In the genomic region with DNA sequence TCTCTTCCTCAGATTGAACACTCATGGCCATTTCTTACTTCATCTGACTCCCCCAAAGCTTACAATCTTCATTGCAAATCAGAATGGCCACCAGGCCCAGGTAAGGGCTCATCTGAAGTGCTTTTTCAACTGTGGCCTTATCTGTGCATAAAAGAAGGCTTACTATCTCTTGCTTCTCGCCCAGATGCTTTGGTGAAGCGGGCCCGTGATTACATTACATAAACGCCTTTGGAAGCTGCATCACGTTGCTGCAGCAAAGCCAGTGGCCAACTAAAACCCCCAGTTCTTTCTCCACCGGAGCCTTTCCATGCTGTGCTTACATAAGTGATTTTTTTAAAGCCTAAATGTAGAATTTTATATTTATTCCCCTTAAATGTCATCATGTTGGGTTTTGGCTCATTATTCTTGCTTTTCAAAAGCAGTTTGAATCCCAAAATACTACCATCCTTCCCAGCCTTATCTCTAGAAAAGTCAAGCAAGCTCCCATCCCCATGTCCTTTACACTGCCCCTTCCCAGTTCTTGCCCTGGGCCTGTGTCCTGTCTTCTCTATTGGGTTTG, we compare ENCODE assay signal across 16 mouse cellular contexts. TPM values are rescaled to one million over a fixed set of nuclear protein-coding genes. Genes with fewer than 3 reads are reported as not detected.
DNase-seq lines count a peak whose midpoint lies in the region; ATAC-seq and TF ChIP-seq lines count a peak whose summit lies in the region.
"Had no signal": no experiment of that assay in that cellular context is flagged by ENCODE, and none has a peak within 500 bp of the region (broad histone marks: within the 10 kb centered on the region; RNA-seq: fewer than 3 reads in every experiment).

No protein-coding gene starts in this region.

- TF ChIP-seq POLR2A in MEL (IDR thresholded peaks at IDR 0.05; ENCODE audit: control insufficient read depth in 1 of 2, insufficient read depth in 1 of 2, low read depth in 1 of 2, low read length in 2 of 2, poor library complexity in 1 of 2), result no peak
- no peak; the same call in 1 of the 2 replicates for TF ChIP-seq POLR2A in cortical plate, adult 2 months (IDR thresholded peaks at IDR 0.05; ENCODE audit: extremely low read depth, insufficient read depth, low read length)

- ATAC-seq in hindbrain, postnatal 0 days, result no peak
- no peak for ATAC-seq in liver, embryonic 11.5 days (replicated peaks; ENCODE audit: low FRiP score)

- H3K9me3 ChIP-seq in hindbrain, embryonic 10.5 days, result no peaks in the 10 kb centered on the region
- no peaks in the 10 kb centered on the region for H3K9me3 ChIP-seq in hindbrain, postnatal 0 days (ENCODE audit: low read length)
- no peaks in the 10 kb centered on the region for H3K9me3 ChIP-seq in MEL (replicated peaks; ENCODE audit: insufficient read depth, low read length)
- no peaks in the 10 kb centered on the region for H3K9me3 ChIP-seq in liver, embryonic 11.5 days (ENCODE audit: control insufficient read depth, low read length)

- peak overlapping the region; percentile 57 for H3K27ac ChIP-seq in hindbrain, embryonic 10.5 days
- no peak overlapping the region for H3K27ac ChIP-seq in hindbrain, postnatal 0 days
- no peak overlapping the region for H3K27ac ChIP-seq in MEL (ENCODE audit: control insufficient read depth, low read depth, low read length)
- peak overlapping the region; percentile 95 for H3K27ac ChIP-seq in cortical plate, adult 2 months (ENCODE audit: insufficient read depth, low read length)
- H3K27ac ChIP-seq in liver, embryonic 11.5 days (ENCODE audit: low read depth, low read length), result no peak overlapping the region
- H3K27ac ChIP-seq: kidney, postnatal 0 days; stomach, postnatal 0 days had no signal

- TF ChIP-seq CTCF in hindbrain, postnatal 0 days (IDR thresholded peaks at IDR 0.05; ENCODE audit: low read depth), result no peak
- TF ChIP-seq CTCF in MEL (IDR thresholded peaks at IDR 0.05 in 2 of 3, conservative IDR thresholded peaks at IDR 0.05 in 1 of 3; ENCODE audit: control insufficient read depth in 1 of 3, insufficient read depth in 1 of 3, low read depth in 2 of 3, low read length in 3 of 3, poor library complexity in 1 of 3, severe bottlenecking in 1 of 3), result no peak
- TF ChIP-seq CTCF in cortical plate, adult 2 months (IDR thresholded peaks at IDR 0.05; ENCODE audit: extremely low read depth, insufficient read depth, low read length), result no peak

- no peak overlapping the region for H3K4me3 ChIP-seq in hindbrain, embryonic 10.5 days
- no peak overlapping the region for H3K4me3 ChIP-seq in hindbrain, postnatal 0 days (ENCODE audit: low read length)
- no peak overlapping the region for H3K4me3 ChIP-seq in MEL (ENCODE audit: control insufficient read depth in 1 of 2, insufficient read depth in 1 of 2, low read depth in 2 of 2, low read length in 2 of 2)
- H3K4me3 ChIP-seq in cortical plate, adult 2 months (ENCODE audit: insufficient read depth, low read length), result no peak overlapping the region
- no peak overlapping the region for H3K4me3 ChIP-seq in liver, embryonic 11.5 days (ENCODE audit: low read depth, low read length)
- H3K4me3 ChIP-seq: megakaryocyte, embryonic 14.5 days had no signal

- H3K4me1 ChIP-seq in hindbrain, embryonic 10.5 days (replicated peaks), result peaks cover 75% of the 10 kb centered on the region
- H3K4me1 ChIP-seq in hindbrain, postnatal 0 days (ENCODE audit: insufficient read depth, low read length), result peaks cover 3% of the 10 kb centered on the region; the same call in 1 of the 2 replicates
- H3K4me1 ChIP-seq in MEL (ENCODE audit: control insufficient read depth in 1 of 2, insufficient read depth in 2 of 2, low read length in 2 of 2), result no peaks in the 10 kb centered on the region
- peaks cover 12% of the 10 kb centered on the region for H3K4me1 ChIP-seq in cortical plate, adult 2 months (ENCODE audit: control insufficient read depth, insufficient read depth, low read length)
- H3K4me1 ChIP-seq in liver, embryonic 11.5 days (replicated peaks; ENCODE audit: control insufficient read depth, insufficient read depth, low read length), result no peaks in the 10 kb centered on the region

- no peak for TF ChIP-seq RAD21 in MEL (IDR thresholded peaks at IDR 0.05; ENCODE audit: low read depth, low read length)

- no peak for DNase-seq in hindbrain, embryonic 10.5 days (ENCODE audit: low spot score)
- DNase-seq in hindbrain, postnatal 0 days (ENCODE audit: low spot score), result no peak
- DNase-seq in MEL (ENCODE audit: low read depth, low spot score), result no peak
- peak; percentile 77 to 93 for DNase-seq in left cerebral cortex, postnatal 14 days (ENCODE audit: low spot score in 2 of 2)
- DNase-seq in lung, postnatal 25 days (ENCODE audit: low spot score), result no peak
- DNase-seq in liver, embryonic 11.5 days (ENCODE audit: low spot score), result no peak
- DNase-seq in spleen, adult 12 weeks (ENCODE audit: low spot score), result no peak
- DNase-seq: layer of hippocampus, adult 9-11 months had no signal

- H3K9ac ChIP-seq in hindbrain, postnatal 0 days (replicated peaks; ENCODE audit: low read length), result no peak overlapping the region
- H3K9ac ChIP-seq in MEL (ENCODE audit: control insufficient read depth, low read depth, low read length, poor library complexity, severe bottlenecking), result no peak overlapping the region
- H3K9ac ChIP-seq in liver, embryonic 11.5 days (ENCODE audit: low read depth, low read length), result no peak overlapping the region

- peaks cover 66% of the 10 kb centered on the region for H3K27me3 ChIP-seq in hindbrain, embryonic 10.5 days (ENCODE audit: insufficient read depth, poor library complexity, severe bottlenecking)
- H3K27me3 ChIP-seq in hindbrain, postnatal 0 days (ENCODE audit: insufficient read depth, low read length), result no peaks in the 10 kb centered on the region
- no peaks in the 10 kb centered on the region; a peak in 1 of 4 replicates for H3K27me3 ChIP-seq in MEL (ENCODE audit: control insufficient read depth in 1 of 2, insufficient read depth in 2 of 2, low read length in 2 of 2)
- H3K27me3 ChIP-seq in liver, embryonic 11.5 days (replicated peaks; ENCODE audit: control insufficient read depth, insufficient read depth, low read length), result peaks cover 50% of the 10 kb centered on the region

- intact Hi-C loops in left cerebral cortex, postnatal 14 days (cut with DNase I), result no loop called here

- peak in 1 of 2 experiments; percentile 26; a peak in 1 of 4 replicates for TF ChIP-seq EP300 in MEL (IDR thresholded peaks at IDR 0.05; ENCODE audit: low read depth in 1 of 2, low read length in 2 of 2)

- no peaks in the 10 kb centered on the region for H3K79me2 ChIP-seq in MEL (ENCODE audit: control insufficient read depth, insufficient read depth, low read length, poor library complexity)

- H3K4me2 ChIP-seq in hindbrain, postnatal 0 days (ENCODE audit: low read depth, low read length), result no peak overlapping the region
- H3K4me2 ChIP-seq in liver, embryonic 11.5 days, result no peak overlapping the region

- peaks cover 25% of the 10 kb centered on the region for H3K36me3 ChIP-seq in hindbrain, embryonic 10.5 days
- 0 out of 2 replicates have a peak, but pooled peaks cover 9% of the 10 kb centered on the region for H3K36me3 ChIP-seq in hindbrain, postnatal 0 days (ENCODE audit: insufficient read depth, low read length)
- H3K36me3 ChIP-seq in MEL (ENCODE audit: control insufficient read depth in 1 of 2, insufficient read depth in 2 of 2, low read length in 2 of 2), result no peaks in the 10 kb centered on the region; a peak in 1 of 4 replicates
- no peaks in the 10 kb centered on the region for H3K36me3 ChIP-seq in liver, embryonic 11.5 days (ENCODE audit: control insufficient read depth, insufficient read depth, low read length)

- 63% methylated on average over 6 of the region's 6 CpGs for WGBS in hindbrain, embryonic 10.5 days
- WGBS in hindbrain, postnatal 0 days, result 78% methylated on average over 6 of the region's 6 CpGs
- 39% methylated on average over 6 of the region's 6 CpGs for WGBS in liver, embryonic 11.5 days

RNA-seq across cellular contexts. Expression of gene Kcnj9, which starts 5.2 kb away (rescaled TPM):
- 0.11 and 0.71 TPM in 2 replicates for polyA plus RNA-seq in hindbrain, embryonic 10.5 days (2016; fragmentation: Nextera tagmentation; extraction: Ambion mirVana)
- total RNA-seq in hindbrain, postnatal 0 days (2014; rRNA removed), result 8.0 and 9.8 TPM in 2 replicates
- polyA plus RNA-seq in hindbrain, postnatal 0 days (2015; fragmentation: Nextera tagmentation; extraction: Ambion mirVana), result 3.6 and 4.2 TPM in 2 replicates
- total RNA-seq in MEL (2012; rRNA removed), result not detected in 2 replicates
- under 1 TPM in 1 of 2 experiments, not detected in 1; 0.08 TPM for polyA plus RNA-seq in MEL (2012; ENCODE audit: insufficient read depth in 1 of 2, insufficient read length in 2 of 2, low read depth in 1 of 2, low replicate concordance in 2 of 2, missing spikeins in 1 of 2)
- 169 and 180 TPM in 2 replicates for polyA plus RNA-seq in cortical plate, adult 2 months (2012; rRNA removed)
- total RNA-seq in left cerebral cortex, postnatal 14 days (2021), result 100 to 1,000 TPM; 119 to 130 TPM
- polyA plus RNA-seq in liver, embryonic 11.5 days (2014; fragmentation: Nextera tagmentation; extraction: Ambion mirVana), result 0.39 and 0.51 TPM in 2 replicates
- total RNA-seq: gastrocnemius, postnatal 36 days had no signal
- polyA plus RNA-seq: CD4-positive, CD25-positive, alpha-beta regulatory T cell, adult 4 months; heart, embryonic 14.5 days; lung, embryonic 16.5 days had no signal

RNA-seq across cellular contexts. Expression of gene Kcnj10, which starts 17.1 kb away (rescaled TPM):
- polyA plus RNA-seq in hindbrain, embryonic 10.5 days (2016; fragmentation: Nextera tagmentation; extraction: Ambion mirVana), result 0.31 and 0.77 TPM in 2 replicates
- total RNA-seq in hindbrain, postnatal 0 days (2014; rRNA removed), result 8.6 and 10.0 TPM in 2 replicates
- 5.4 and 5.6 TPM in 2 replicates for polyA plus RNA-seq in hindbrain, postnatal 0 days (2015; fragmentation: Nextera tagmentation; extraction: Ambion mirVana)
- total RNA-seq in MEL (2012; rRNA removed), result 0.03 and 0.04 TPM in 2 replicates
- polyA plus RNA-seq in MEL (2012; ENCODE audit: insufficient read depth in 1 of 2, insufficient read length in 2 of 2, low read depth in 1 of 2, low replicate concordance in 2 of 2, missing spikeins in 1 of 2), result under 1 TPM in 1 of 2 experiments, not detected in 1; 0.72 TPM
- 96.8 and 102 TPM in 2 replicates for polyA plus RNA-seq in cortical plate, adult 2 months (2012; rRNA removed)
- 10 to 100 TPM; 79.5 to 84.5 TPM for total RNA-seq in left cerebral cortex, postnatal 14 days (2021)
- 0.10 TPM in 1 of 2 replicates, not detected in the other for polyA plus RNA-seq in liver, embryonic 11.5 days (2014; fragmentation: Nextera tagmentation; extraction: Ambion mirVana)
- total RNA-seq: gastrocnemius, postnatal 36 days had no signal
- polyA plus RNA-seq: CD4-positive, CD25-positive, alpha-beta regulatory T cell, adult 4 months; heart, embryonic 14.5 days had no signal

RNA-seq across cellular contexts. Expression of gene Atp1a2, which starts 26.0 kb away (rescaled TPM):
- 2.1 and 2.3 TPM in 2 replicates for polyA plus RNA-seq in hindbrain, embryonic 10.5 days (2016; fragmentation: Nextera tagmentation; extraction: Ambion mirVana)
- total RNA-seq in hindbrain, postnatal 0 days (2014; rRNA removed), result 546 and 572 TPM in 2 replicates
- polyA plus RNA-seq in hindbrain, postnatal 0 days (2015; fragmentation: Nextera tagmentation; extraction: Ambion mirVana), result 119 and 123 TPM in 2 replicates
- total RNA-seq in MEL (2012; rRNA removed), result 0.10 TPM in 1 of 2 replicates, not detected in the other
- under 1 TPM in 1 of 2 experiments, not detected in 1; 0.04 TPM for polyA plus RNA-seq in MEL (2012; ENCODE audit: insufficient read depth in 1 of 2, insufficient read length in 2 of 2, low read depth in 1 of 2, low replicate concordance in 2 of 2, missing spikeins in 1 of 2)
- polyA plus RNA-seq in cortical plate, adult 2 months (2012; rRNA removed), result 534 and 567 TPM in 2 replicates
- total RNA-seq in left cerebral cortex, postnatal 14 days (2021), result 100 to 1,000 TPM; 571 to 592 TPM
- 0.16 and 0.22 TPM in 2 replicates for polyA plus RNA-seq in liver, embryonic 11.5 days (2014; fragmentation: Nextera tagmentation; extraction: Ambion mirVana)

RNA-seq across cellular contexts. Expression of gene Pigm, which starts 52.5 kb away (rescaled TPM):
- 8.7 and 10.5 TPM in 2 replicates for polyA plus RNA-seq in hindbrain, embryonic 10.5 days (2016; fragmentation: Nextera tagmentation; extraction: Ambion mirVana)
- total RNA-seq in hindbrain, postnatal 0 days (2014; rRNA removed), result 12.2 and 14.7 TPM in 2 replicates
- polyA plus RNA-seq in hindbrain, postnatal 0 days (2015; fragmentation: Nextera tagmentation; extraction: Ambion mirVana), result 2.7 and 3.0 TPM in 2 replicates
- total RNA-seq in MEL (2012; rRNA removed), result 8.3 and 8.6 TPM in 2 replicates
- polyA plus RNA-seq in MEL (2012; ENCODE audit: insufficient read depth in 1 of 2, insufficient read length in 2 of 2, low read depth in 1 of 2, low replicate concordance in 2 of 2, missing spikeins in 1 of 2), result 10 to 100 TPM in 1 of 2 experiments, not detected in 1; 11.3 TPM
- 6.5 TPM in 2 replicates for polyA plus RNA-seq in cortical plate, adult 2 months (2012; rRNA removed)
- total RNA-seq in left cerebral cortex, postnatal 14 days (2021), result 10 to 100 TPM in 1 of 2 experiments, 1 to 10 TPM in 1; 9.8 to 10.5 TPM
- polyA plus RNA-seq in liver, embryonic 11.5 days (2014; fragmentation: Nextera tagmentation; extraction: Ambion mirVana), result 7.7 and 7.8 TPM in 2 replicates

Comparison
In these comparisons a context has a peak if more than half of its experiments do, and no peak if none do; other contexts are left out.
1. H3K27ac ChIP-seq: peak in hindbrain, embryonic 10.5 days (single experiment) and cortical plate, adult 2 months (single experiment); none in hindbrain, postnatal 0 days (single experiment), MEL (single experiment) and liver, embryonic 11.5 days (single experiment).
2. RNA of gene Atp1a2, which starts 26.0 kb away (polyA plus RNA-seq): 534 to 567 TPM in cortical plate, adult 2 months and 119 to 123 TPM in hindbrain, postnatal 0 days; 2.1 to 2.3 TPM in hindbrain, embryonic 10.5 days, 0.16 to 0.22 TPM in liver, embryonic 11.5 days and 0.04 TPM in MEL; every median in the first group is over 10 times any median in the second.
3. DNase-seq: peak in left cerebral cortex, postnatal 14 days (2 of 2); none in hindbrain, embryonic 10.5 days (single experiment), hindbrain, postnatal 0 days (single experiment), MEL (single experiment), lung, postnatal 25 days (single experiment), liver, embryonic 11.5 days (single experiment) and spleen, adult 12 weeks (single experiment).
4. RNA of gene Kcnj9, which starts 5.2 kb away (polyA plus RNA-seq): 169 to 180 TPM in cortical plate, adult 2 months; 3.6 to 4.2 TPM in hindbrain, postnatal 0 days, 0.11 to 0.71 TPM in hindbrain, embryonic 10.5 days, 0.39 to 0.51 TPM in liver, embryonic 11.5 days and 0.08 TPM in MEL; every median in the first group is over 10 times any median in the second.